Mouse (Mus musculus): ENCODE results near the gene Nat10. TPM values are rescaled to one million over a fixed set of nuclear protein-coding genes. Genes with fewer than 3 reads are reported as not detected.

The Nat10 gene
- total and polyA plus RNA-seq, 3 experiments: 29.8 to 72.4 (median 68.1) TPM

- ATAC-seq (ENCODE audit: extremely low read depth, insufficient number of reproducible peaks, low FRiP score, poor library complexity, severe bottlenecking): no peak
- Histone ChIP-seq H3K36me3 (replicated peaks) (no peaks in the 10 kb centered on the region), H3K4me3 (ENCODE audit: low read depth, low read length) (no peak overlapping the region), H3K9me3 (replicated peaks) (no peaks in the 10 kb centered on the region), H3K27me3 (ENCODE audit: insufficient read depth, low read length) (peaks cover 75% of the 10 kb centered on the region), H3K4me1 (ENCODE audit: insufficient read depth, low read depth, low read length) (no peaks in the 10 kb centered on the region)
- DNase-seq (ENCODE audit: low spot score): no peak
- no peak for TF ChIP-seq POLR2AphosphoS5 (IDR thresholded peaks at IDR 0.05; ENCODE audit: insufficient replicate concordance, low read depth, low read length)
- no peak for TF ChIP-seq CTCF (IDR thresholded peaks at IDR 0.05; ENCODE audit: low read depth, low read length)
- no peak for TF ChIP-seq GATA2 (IDR thresholded peaks at IDR 0.05; ENCODE audit: borderline replicate concordance, low read depth, low read length)
- no peak for TF ChIP-seq GATA1 (IDR thresholded peaks at IDR 0.05; ENCODE audit: borderline replicate concordance, low read length)
- no peak for TF ChIP-seq TAL1 (conservative IDR thresholded peaks at IDR 0.05; ENCODE audit: low read depth, low read length)
Measured at GRCm38 (mm10) chr2:103694777-103695563, 66.1 kb downstream of the Nat10 start.

- Histone ChIP-seq H3K4me3 (ENCODE audit: low read depth, low read length) (no peak overlapping the region), H3K27me3 (ENCODE audit: insufficient read depth, low read length) (peaks cover 68% of the 10 kb centered on the region), H3K9me3 (replicated peaks) (no peaks in the 10 kb centered on the region), H3K4me1 (ENCODE audit: insufficient read depth, low read depth, low read length) (no peaks in the 10 kb centered on the region), H3K36me3 (replicated peaks) (no peaks in the 10 kb centered on the region)
- TF ChIP-seq TAL1 (conservative IDR thresholded peaks at IDR 0.05; ENCODE audit: low read depth, low read length) (no peak), GATA2 (IDR thresholded peaks at IDR 0.05; ENCODE audit: borderline replicate concordance, low read depth, low read length) (no peak), GATA1 (IDR thresholded peaks at IDR 0.05; ENCODE audit: borderline replicate concordance, low read length) (no peak), POLR2AphosphoS5 (IDR thresholded peaks at IDR 0.05; ENCODE audit: insufficient replicate concordance, low read depth, low read length) (no peak), CTCF (IDR thresholded peaks at IDR 0.05; ENCODE audit: low read depth, low read length) (no peak)
- ATAC-seq (ENCODE audit: extremely low read depth, insufficient number of reproducible peaks, low FRiP score, poor library complexity, severe bottlenecking): no peak
- DNase-seq (ENCODE audit: low spot score): no peak
Measured at GRCm38 (mm10) chr2:103692810-103693209, 68.3 kb downstream of the Nat10 start.

- ATAC-seq (ENCODE audit: extremely low read depth, insufficient number of reproducible peaks, low FRiP score, poor library complexity, severe bottlenecking) (no peak), DNase-seq (ENCODE audit: low spot score) (no peak)
- Histone ChIP-seq H3K36me3 (replicated peaks) (no peaks in the 10 kb centered on the region), H3K27me3 (ENCODE audit: insufficient read depth, low read length) (peaks cover 66% of the 10 kb centered on the region), H3K4me1 (ENCODE audit: insufficient read depth, low read depth, low read length) (no peaks in the 10 kb centered on the region), H3K9me3 (replicated peaks) (no peaks in the 10 kb centered on the region), H3K4me3 (ENCODE audit: low read depth, low read length) (no peak overlapping the region)
- TF ChIP-seq GATA2 (IDR thresholded peaks at IDR 0.05; ENCODE audit: borderline replicate concordance, low read depth, low read length) (no peak), CTCF (IDR thresholded peaks at IDR 0.05; ENCODE audit: low read depth, low read length) (no peak), TAL1 (conservative IDR thresholded peaks at IDR 0.05; ENCODE audit: low read depth, low read length) (no peak), GATA1 (IDR thresholded peaks at IDR 0.05; ENCODE audit: borderline replicate concordance, low read length) (no peak), POLR2AphosphoS5 (IDR thresholded peaks at IDR 0.05; ENCODE audit: insufficient replicate concordance, low read depth, low read length) (no peak)
Measured at GRCm38 (mm10) chr2:103691278-103691677, 69.8 kb downstream of the Nat10 start.

- ATAC-seq (ENCODE audit: extremely low read depth, insufficient number of reproducible peaks, low FRiP score, poor library complexity, severe bottlenecking) (no peak), DNase-seq (ENCODE audit: low spot score) (no peak)
- no peaks in the 10 kb centered on the region for H3K36me3 ChIP-seq (replicated peaks)
- H3K27me3 ChIP-seq (ENCODE audit: insufficient read depth, low read length): peaks cover 63% of the 10 kb centered on the region
- no peaks in the 10 kb centered on the region for H3K4me1 ChIP-seq (ENCODE audit: insufficient read depth, low read depth, low read length)
- H3K9me3 ChIP-seq (replicated peaks): no peaks in the 10 kb centered on the region
- no peak for TF ChIP-seq POLR2AphosphoS5 (IDR thresholded peaks at IDR 0.05; ENCODE audit: insufficient replicate concordance, low read depth, low read length)
- no peak for TF ChIP-seq GATA1 (IDR thresholded peaks at IDR 0.05; ENCODE audit: borderline replicate concordance, low read length)
- TF ChIP-seq CTCF (IDR thresholded peaks at IDR 0.05; ENCODE audit: low read depth, low read length): no peak
- no peak for TF ChIP-seq GATA2 (IDR thresholded peaks at IDR 0.05; ENCODE audit: borderline replicate concordance, low read depth, low read length)
- no peak for TF ChIP-seq TAL1 (conservative IDR thresholded peaks at IDR 0.05; ENCODE audit: low read depth, low read length)
- H3K4me3 ChIP-seq (ENCODE audit: low read depth, low read length): no peak overlapping the region
Measured at GRCm38 (mm10) chr2:103690828-103691227, 70.2 kb downstream of the Nat10 start.

GRCm38 (mm10) chr2:103690425-103690824, 70.6 kb downstream of the Nat10 start:
- peaks cover 63% of the 10 kb centered on the region for H3K27me3 ChIP-seq (ENCODE audit: insufficient read depth, low read length)
- TF ChIP-seq TAL1 (conservative IDR thresholded peaks at IDR 0.05; ENCODE audit: low read depth, low read length) (no peak), GATA2 (IDR thresholded peaks at IDR 0.05; ENCODE audit: borderline replicate concordance, low read depth, low read length) (no peak), CTCF (IDR thresholded peaks at IDR 0.05; ENCODE audit: low read depth, low read length) (no peak), GATA1 (IDR thresholded peaks at IDR 0.05; ENCODE audit: borderline replicate concordance, low read length) (no peak), POLR2AphosphoS5 (IDR thresholded peaks at IDR 0.05; ENCODE audit: insufficient replicate concordance, low read depth, low read length) (no peak)
- ATAC-seq (ENCODE audit: extremely low read depth, insufficient number of reproducible peaks, low FRiP score, poor library complexity, severe bottlenecking) (no peak), DNase-seq (ENCODE audit: low spot score) (no peak)
- H3K4me1 ChIP-seq (ENCODE audit: insufficient read depth, low read depth, low read length): peaks cover 1% of the 10 kb centered on the region; the same call in 1 of the 2 replicates
- no peaks in the 10 kb centered on the region for H3K9me3 ChIP-seq (replicated peaks)
- no peaks in the 10 kb centered on the region for H3K36me3 ChIP-seq (replicated peaks)
- no peak overlapping the region for H3K4me3 ChIP-seq (ENCODE audit: low read depth, low read length)

GRCm38 (mm10) chr2:103687888-103688287, 73.2 kb downstream of the Nat10 start:
- Histone ChIP-seq H3K4me1 (ENCODE audit: insufficient read depth, low read depth, low read length) (peaks cover 11% of the 10 kb centered on the region), H3K36me3 (replicated peaks) (no peaks in the 10 kb centered on the region), H3K27me3 (ENCODE audit: insufficient read depth, low read length) (peaks cover 68% of the 10 kb centered on the region), H3K4me3 (ENCODE audit: low read depth, low read length) (no peak overlapping the region), H3K9me3 (replicated peaks) (no peaks in the 10 kb centered on the region)
- no peak for TF ChIP-seq GATA1 (IDR thresholded peaks at IDR 0.05; ENCODE audit: borderline replicate concordance, low read length)
- no peak for TF ChIP-seq TAL1 (conservative IDR thresholded peaks at IDR 0.05; ENCODE audit: low read depth, low read length)
- no peak for TF ChIP-seq GATA2 (IDR thresholded peaks at IDR 0.05; ENCODE audit: borderline replicate concordance, low read depth, low read length)
- TF ChIP-seq CTCF (IDR thresholded peaks at IDR 0.05; ENCODE audit: low read depth, low read length): no peak
- TF ChIP-seq POLR2AphosphoS5 (IDR thresholded peaks at IDR 0.05; ENCODE audit: insufficient replicate concordance, low read depth, low read length): no peak
- no peak for ATAC-seq (ENCODE audit: extremely low read depth, insufficient number of reproducible peaks, low FRiP score, poor library complexity, severe bottlenecking)
- DNase-seq (ENCODE audit: low spot score): no peak
